Mouse (Mus musculus): ENCODE measurements at regions not wholly inside any gene's neighbourhood (a gene's known extent, or its start where the extent isn't known, plus 50 kb on each side); places are given as distances from the start of the nearest gene placed in this dataset.

DNA sequence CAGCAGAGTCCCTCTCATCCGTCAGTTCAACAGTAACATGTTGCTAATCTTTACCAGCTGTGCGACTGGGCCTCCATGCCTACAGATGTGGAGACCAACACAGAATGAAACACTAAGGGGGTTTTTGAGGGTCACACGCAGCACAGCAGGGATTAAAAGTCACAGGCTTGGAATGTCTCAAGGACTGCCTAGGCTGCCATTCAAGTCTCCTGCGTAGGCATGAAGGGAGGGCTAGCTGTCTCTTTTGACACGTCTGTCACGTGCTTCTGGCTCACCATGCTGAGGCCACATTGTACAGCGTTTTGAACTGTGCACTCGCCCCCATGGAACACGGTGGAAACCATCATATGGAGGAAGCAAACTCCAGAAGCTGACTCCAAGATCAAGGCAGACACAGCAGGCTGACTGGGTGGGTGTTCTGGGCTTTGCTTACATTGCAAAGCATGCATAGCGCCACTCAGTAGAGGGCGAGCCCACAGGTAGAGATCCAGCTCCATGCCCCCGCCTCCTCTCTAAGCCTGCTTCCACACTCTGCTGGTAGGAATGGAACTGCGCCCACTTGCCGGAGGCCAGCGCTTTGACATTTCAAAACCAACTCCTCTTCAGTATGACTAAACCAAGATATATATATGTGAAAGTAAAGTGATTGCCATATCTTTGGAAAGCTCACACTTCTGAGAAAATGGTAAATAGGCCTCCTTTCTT, 103.0 kb downstream of the Zbtb18 start:
- Histone ChIP-seq H3K4me1 (replicated peaks) (no peaks in the 10 kb centered on the region), H3K9me3 (no peaks in the 10 kb centered on the region), H3K36me3 (no peaks in the 10 kb centered on the region), H3K9ac (no peak overlapping the region), H3K4me3 (no peak overlapping the region), H3K4me2 (no peak overlapping the region), H3K27ac (replicated peaks) (no peak overlapping the region), H3K27me3 (no peaks in the 10 kb centered on the region)
- ATAC-seq (ENCODE audit: low read depth): no peak
- WGBS: 80% methylated on average over 15 of the region's 15 CpGs

DNA sequence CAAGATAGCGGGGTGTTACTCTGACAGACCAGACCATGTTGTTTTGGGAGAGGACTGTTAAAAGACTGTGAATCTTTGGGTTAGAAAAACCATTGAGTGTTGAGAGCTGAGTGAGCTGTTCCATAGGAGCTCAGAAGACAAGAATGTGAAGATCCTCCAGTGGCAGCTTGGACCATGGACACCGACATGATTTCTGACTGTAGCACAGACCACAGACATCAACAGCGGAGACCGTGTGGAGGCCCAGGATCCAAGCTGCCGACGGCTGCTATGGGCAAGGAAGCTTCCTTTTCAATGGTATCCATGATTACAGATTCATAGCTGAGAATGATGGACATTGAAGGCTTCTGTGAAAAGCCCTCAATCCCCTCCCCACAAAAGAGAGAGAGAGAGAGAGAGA, 105.6 kb downstream of the Zbtb18 start:
- Histone ChIP-seq H3K4me3 (no peak overlapping the region), H3K36me3 (no peaks in the 10 kb centered on the region), H3K9ac (no peak overlapping the region), H3K9me3 (no peaks in the 10 kb centered on the region), H3K4me2 (no peak overlapping the region), H3K27ac (replicated peaks) (no peak overlapping the region), H3K27me3 (no peaks in the 10 kb centered on the region), H3K4me1 (replicated peaks) (no peaks in the 10 kb centered on the region)
- 93% methylated on average over 6 of the region's 6 CpGs for WGBS
- ATAC-seq (ENCODE audit: low read depth): no peak

- Histone ChIP-seq H3K4me2 (peak overlapping the region; percentile 45), H3K27ac (replicated peaks) (no peak overlapping the region), H3K27me3 (no peaks in the 10 kb centered on the region), H3K36me3 (no peaks in the 10 kb centered on the region), H3K9ac (peak overlapping the region; percentile 34; the same call in 1 of the 2 replicates), H3K4me1 (replicated peaks) (peaks cover 23% of the 10 kb centered on the region), H3K4me3 (0 out of 2 replicates have a peak overlapping the region, but pooled peaks have one; percentile 12), H3K9me3 (no peaks in the 10 kb centered on the region)
- WGBS: 7% methylated on average over 15 of the region's 15 CpGs
- ATAC-seq (ENCODE audit: low read depth): peak; percentile 77
Measured at GRCm38 (mm10) chr1:177555471-177556291, 113.5 kb downstream of the Zbtb18 start.

- no peak overlapping the region for H3K27ac ChIP-seq (replicated peaks)
Measured at GRCm38 (mm10) chr1:177557432-177557831, 115.3 kb downstream of the Zbtb18 start.

DNA sequence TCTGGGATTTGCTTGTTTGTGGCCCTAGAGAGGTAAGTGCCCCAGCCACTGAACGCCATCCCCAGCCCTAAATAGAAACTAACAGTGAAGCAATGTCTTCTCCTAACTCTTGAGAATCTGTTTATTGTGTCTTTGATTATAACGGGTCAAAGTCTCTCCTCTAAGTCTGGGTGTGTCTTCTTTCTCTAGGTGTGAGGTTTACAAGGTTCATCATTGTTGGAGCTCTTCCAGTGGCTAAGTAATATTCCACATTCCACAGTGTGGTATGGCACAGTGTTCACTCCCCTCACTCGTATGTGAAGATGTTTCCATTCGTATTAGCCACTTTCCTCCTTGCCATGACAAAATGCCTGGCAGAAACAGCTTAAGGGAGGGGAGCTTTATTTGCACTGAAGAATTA, 115.7 kb downstream of the Zbtb18 start:
- H3K4me1 ChIP-seq (replicated peaks): peaks cover 39% of the 10 kb centered on the region
- H3K36me3 ChIP-seq: no peaks in the 10 kb centered on the region
- no peaks in the 10 kb centered on the region for H3K9me3 ChIP-seq
- H3K9ac ChIP-seq: no peak overlapping the region
- H3K4me2 ChIP-seq: no peak overlapping the region
- H3K27me3 ChIP-seq: no peaks in the 10 kb centered on the region
- 55% methylated on average over 4 of the region's 4 CpGs for WGBS
- H3K4me3 ChIP-seq: no peak overlapping the region
- H3K27ac ChIP-seq (replicated peaks): no peak overlapping the region
- ATAC-seq (ENCODE audit: low read depth): no peak

More at GRCm38 (mm10) chr1:177557432-177557831, 115.3 kb downstream of the Zbtb18 start:
- no peak for ATAC-seq (ENCODE audit: low read depth)
- H3K9ac ChIP-seq: no peak overlapping the region
- H3K4me1 ChIP-seq (replicated peaks): peaks cover 37% of the 10 kb centered on the region
- WGBS: 72% methylated on average over 6 of the region's 6 CpGs
- H3K4me2 ChIP-seq: no peak overlapping the region
- no peaks in the 10 kb centered on the region for H3K36me3 ChIP-seq
- H3K27me3 ChIP-seq: no peaks in the 10 kb centered on the region
- H3K9me3 ChIP-seq: no peaks in the 10 kb centered on the region
- H3K4me3 ChIP-seq: no peak overlapping the region

DNA sequence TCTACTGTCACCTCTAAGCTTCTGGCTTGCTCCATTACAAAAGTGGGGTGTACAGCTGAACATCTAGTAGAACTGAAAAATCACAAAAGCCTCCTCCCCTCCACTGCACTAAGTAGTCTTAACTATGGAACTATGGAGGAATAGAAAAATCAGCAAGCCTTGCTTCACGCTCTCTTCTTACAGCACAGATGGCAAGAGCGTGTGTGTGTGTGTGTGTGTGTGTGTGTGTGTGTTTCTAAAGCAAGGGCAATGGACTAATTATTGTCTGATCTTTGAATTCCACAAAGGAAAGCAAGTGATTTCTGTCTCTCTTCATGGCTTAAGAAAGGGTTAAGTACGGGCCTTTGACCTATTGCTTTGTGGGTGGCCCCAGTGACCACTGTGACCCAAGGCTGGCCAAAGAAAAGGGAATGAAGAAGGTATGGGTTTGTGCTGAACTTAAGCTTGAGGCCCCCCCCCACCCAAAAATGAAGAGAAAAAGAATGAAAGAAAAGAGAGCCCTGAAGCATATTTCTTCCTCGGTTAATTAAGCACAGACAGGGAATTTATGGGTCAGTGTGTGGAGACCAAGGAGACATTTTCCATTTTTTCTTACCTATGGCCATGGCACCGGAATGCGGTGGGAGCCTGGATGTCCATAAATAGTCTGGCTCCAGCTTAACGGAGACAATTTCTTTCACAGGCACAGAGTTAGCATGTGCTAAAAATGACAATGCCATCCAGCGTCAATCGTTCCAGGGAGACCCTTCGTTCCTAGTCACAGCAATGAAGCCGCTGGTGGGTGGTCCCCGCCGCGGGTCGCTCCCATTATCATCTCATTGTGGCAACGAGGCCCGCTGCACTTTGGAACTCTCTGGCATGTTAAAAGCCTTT, 119.8 kb downstream of the Zbtb18 start:
- peaks cover 28% of the 10 kb centered on the region for H3K4me1 ChIP-seq (replicated peaks)
- H3K4me3 ChIP-seq: 0 out of 2 replicates have a peak overlapping the region, but pooled peaks have one; percentile 10
- ATAC-seq (ENCODE audit: low read depth): peak; percentile 51; the same call in 1 of the 2 replicates
- H3K9ac ChIP-seq: peak overlapping the region; percentile 31; the same call in 1 of the 2 replicates
- H3K9me3 ChIP-seq: no peaks in the 10 kb centered on the region
- H3K27ac ChIP-seq (replicated peaks): no peak overlapping the region; the same call in 1 of the 2 replicates
- H3K36me3 ChIP-seq: no peaks in the 10 kb centered on the region
- H3K27me3 ChIP-seq: no peaks in the 10 kb centered on the region
- H3K4me2 ChIP-seq: peak overlapping the region; percentile 47
- WGBS: 16% methylated on average over 17 of the region's 17 CpGs

- H3K4me1 ChIP-seq (replicated peaks): peaks cover 28% of the 10 kb centered on the region
- H3K4me2 ChIP-seq: peak overlapping the region; percentile 47
- H3K27me3 ChIP-seq: no peaks in the 10 kb centered on the region
- no peaks in the 10 kb centered on the region for H3K9me3 ChIP-seq
- no peak overlapping the region for H3K27ac ChIP-seq (replicated peaks)
- H3K4me3 ChIP-seq: 0 out of 2 replicates have a peak overlapping the region, but pooled peaks have one; percentile 10
- no peaks in the 10 kb centered on the region for H3K36me3 ChIP-seq
- no peak for ATAC-seq (ENCODE audit: low read depth)
- H3K9ac ChIP-seq: peak overlapping the region; percentile 31; the same call in 1 of the 2 replicates
- 15% methylated on average over 5 of the region's 5 CpGs for WGBS
Measured at GRCm38 (mm10) chr1:177562589-177562912, 120.4 kb downstream of the Zbtb18 start.

- no peak overlapping the region for H3K4me3 ChIP-seq
- no peaks in the 10 kb centered on the region for H3K36me3 ChIP-seq
- H3K9ac ChIP-seq: no peak overlapping the region
- H3K4me1 ChIP-seq (replicated peaks): peaks cover 16% of the 10 kb centered on the region
- H3K27ac ChIP-seq (replicated peaks): no peak overlapping the region
- no peak overlapping the region for H3K4me2 ChIP-seq
- no peak for ATAC-seq (ENCODE audit: low read depth)
- WGBS: 85% methylated on average over 3 of the region's 3 CpGs
- H3K27me3 ChIP-seq: no peaks in the 10 kb centered on the region
- no peaks in the 10 kb centered on the region for H3K9me3 ChIP-seq
Measured at GRCm38 (mm10) chr1:177565678-177566077, 123.5 kb downstream of the Zbtb18 start.

DNA sequence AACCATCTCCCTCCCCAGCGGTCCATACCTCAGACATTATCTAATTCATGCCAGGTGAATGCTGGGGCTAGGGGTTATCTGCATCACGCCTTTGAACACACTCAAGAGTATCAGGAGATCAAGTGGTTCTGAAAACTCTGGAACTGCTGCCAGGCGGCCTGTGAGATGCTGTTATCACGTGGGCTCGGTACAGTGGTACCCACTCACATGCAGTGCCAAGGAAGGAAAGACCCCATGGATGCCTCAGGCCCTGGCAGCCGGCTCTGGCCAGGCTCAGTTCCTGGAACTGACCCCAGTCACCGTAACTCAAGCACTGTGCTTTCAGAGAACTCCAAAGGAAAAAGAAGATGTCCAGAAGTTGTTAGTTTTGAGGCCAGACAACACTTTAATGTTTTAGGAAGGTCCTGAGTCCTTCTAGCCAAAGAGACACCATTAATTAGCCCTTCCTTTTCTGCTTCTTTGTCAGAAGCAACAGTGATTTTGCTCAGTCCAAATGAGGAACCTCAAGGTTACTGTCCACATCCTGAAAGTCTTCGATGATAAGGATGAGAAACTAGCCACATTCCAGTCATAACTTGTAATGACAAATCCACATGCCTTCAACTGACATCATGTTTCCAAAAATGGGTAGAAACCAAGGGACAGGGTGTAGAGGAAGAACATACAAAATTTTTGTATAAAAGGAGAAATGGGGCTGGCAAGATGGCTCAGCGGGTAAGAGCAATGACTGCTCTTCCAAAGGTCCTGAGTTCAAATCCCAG, 126.1 kb downstream of the Zbtb18 start:
- Histone ChIP-seq H3K4me2 (no peak overlapping the region), H3K36me3 (no peaks in the 10 kb centered on the region), H3K9ac (no peak overlapping the region), H3K4me1 (replicated peaks) (no peaks in the 10 kb centered on the region), H3K27me3 (no peaks in the 10 kb centered on the region), H3K27ac (replicated peaks) (no peak overlapping the region), H3K9me3 (no peaks in the 10 kb centered on the region), H3K4me3 (no peak overlapping the region)
- WGBS: 87% methylated on average over 9 of the region's 9 CpGs
- no peak for ATAC-seq (ENCODE audit: low read depth)

GRCm38 (mm10) chr1:177569572-177569971, 127.4 kb downstream of the Zbtb18 start:
- Histone ChIP-seq H3K4me2 (no peak overlapping the region), H3K4me3 (no peak overlapping the region), H3K36me3 (no peaks in the 10 kb centered on the region), H3K9ac (no peak overlapping the region), H3K4me1 (replicated peaks) (no peaks in the 10 kb centered on the region), H3K9me3 (no peaks in the 10 kb centered on the region), H3K27me3 (no peaks in the 10 kb centered on the region), H3K27ac (replicated peaks) (no peak overlapping the region)
- WGBS: 89% methylated on average over 6 of the region's 6 CpGs
- ATAC-seq (ENCODE audit: low read depth): no peak

DNA sequence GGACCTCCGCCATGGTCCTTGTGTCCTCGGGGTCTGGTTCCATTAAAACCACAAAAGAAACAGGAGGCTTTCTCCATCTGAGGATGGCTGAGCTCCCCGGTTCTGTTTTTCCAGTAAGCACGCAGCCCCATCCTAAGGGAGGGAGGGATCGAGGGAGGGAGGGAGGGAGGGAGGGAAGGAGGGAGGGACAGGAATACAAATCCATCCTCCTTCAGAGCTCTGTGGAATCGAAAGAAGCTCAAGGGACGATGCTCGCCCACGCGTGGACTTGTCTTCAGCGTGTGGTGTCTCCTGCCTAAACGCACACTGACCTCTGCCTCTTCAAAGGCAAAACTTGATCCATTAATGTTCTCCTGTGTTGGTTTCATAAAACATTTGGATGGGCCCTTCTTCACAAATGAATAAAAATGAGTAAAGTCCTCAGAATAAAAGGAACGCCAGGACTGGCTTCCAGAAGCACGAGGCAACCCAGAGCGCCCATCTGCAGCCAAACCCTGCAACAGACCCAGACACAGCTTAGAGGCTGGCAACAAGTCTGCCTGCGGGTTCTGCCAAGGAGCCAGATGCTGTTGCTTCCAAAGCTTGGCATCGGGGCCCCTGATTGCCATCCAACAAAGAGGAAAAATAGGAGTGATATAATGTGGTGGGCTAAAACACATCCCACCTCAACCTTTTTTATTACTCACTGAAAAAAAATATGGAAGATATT, 131.0 kb downstream of the Zbtb18 start:
- ATAC-seq (ENCODE audit: low read depth): no peak
- no peak overlapping the region for H3K27ac ChIP-seq (replicated peaks)
- H3K4me1 ChIP-seq (replicated peaks): no peaks in the 10 kb centered on the region
- H3K9ac ChIP-seq: no peak overlapping the region
- no peaks in the 10 kb centered on the region for H3K27me3 ChIP-seq
- no peaks in the 10 kb centered on the region for H3K36me3 ChIP-seq
- no peak overlapping the region for H3K4me3 ChIP-seq
- no peak overlapping the region for H3K4me2 ChIP-seq
- H3K9me3 ChIP-seq: 0 out of 2 replicates have a peak, but pooled peaks cover 6% of the 10 kb centered on the region
- 85% methylated on average over 17 of the region's 17 CpGs for WGBS

Data from neural tube, embryonic 13.5 days (tissue).